In genomic region chr13:41601056-41601455, GRCm38 (mm10) we compare ENCODE assay signal across 26 mouse cellular contexts. TPM values are rescaled to one million over a fixed set of nuclear protein-coding genes. Genes with fewer than 3 reads are reported as not detected.
DNase-seq lines count a peak whose midpoint lies in the region; ATAC-seq and TF ChIP-seq lines count a peak whose summit lies in the region.
"Had no signal": no experiment of that assay in that cellular context is flagged by ENCODE, and none has a peak within 500 bp of the region (broad histone marks: within the 10 kb centered on the region; RNA-seq: fewer than 3 reads in every experiment).

No protein-coding gene starts in this region.

- no peak overlapping the region for H3K9ac ChIP-seq in liver, postnatal 0 days (replicated peaks)
- H3K9ac ChIP-seq: heart, embryonic 15.5 days; hindbrain, embryonic 12.5 days; midbrain, embryonic 12.5 days had no signal

- no peaks in the 10 kb centered on the region for H3K36me3 ChIP-seq in liver, postnatal 0 days (replicated peaks; ENCODE audit: insufficient read depth, low read length)
- H3K36me3 ChIP-seq: heart, embryonic 10.5 days; heart, embryonic 15.5 days; hindbrain, embryonic 12.5 days; midbrain, embryonic 12.5 days had no signal

- no peak for ATAC-seq in liver, postnatal 0 days
- ATAC-seq in granulocyte monocyte progenitor cell, adult 5-6 weeks (replicated peaks; ENCODE audit: poor library complexity, severe bottlenecking) = peak; percentile 18
- ATAC-seq in frontal cortex, adult (ENCODE audit: low TSS enrichment) = no peak
- ATAC-seq: activated CD4-positive, CD25-positive, alpha-beta regulatory T cell, adult 4 months; forebrain, embryonic 16.5 days had no signal

- DNase-seq in liver, postnatal 0 days = no peak
- DNase-seq in liver = no peak
- peak; percentile 71 to 72 for DNase-seq in spleen, postnatal 36 days (ENCODE audit: low spot score in 2 of 2)
- no peak for DNase-seq in spleen, postnatal 14 days (ENCODE audit: low spot score in 2 of 2)
- no peak for DNase-seq in c-Kit-positive CD71-positive TER-119-positive erythroid progenitor cells, embryonic 14.5 days (ENCODE audit: low spot score)
- DNase-seq: adrenal gland, adult 2 months; cerebellum, adult 18-20 months; cerebellum, postnatal 10 days; gastrocnemius, postnatal 10 days; kidney, adult 11 months; kidney, postnatal 14 days; layer of hippocampus, adult 9-11 months; lung, adult 2 months; lung, postnatal 14 days; right cerebral cortex, postnatal 14 days; thymus, postnatal 4 days had no signal

- no peak for TF ChIP-seq CTCF in liver, postnatal 0 days (IDR thresholded peaks at IDR 0.05; ENCODE audit: low read depth)

- peak overlapping the region; percentile 59 for H3K27ac ChIP-seq in liver, postnatal 0 days (ENCODE audit: low read depth)
- H3K27ac ChIP-seq: heart, embryonic 10.5 days; heart, embryonic 15.5 days; hindbrain, embryonic 12.5 days; midbrain, embryonic 12.5 days had no signal

- no peaks in the 10 kb centered on the region for H3K9me3 ChIP-seq in liver, postnatal 0 days (ENCODE audit: low read length)
- H3K9me3 ChIP-seq: heart, embryonic 10.5 days; heart, embryonic 15.5 days; hindbrain, embryonic 12.5 days; megakaryocyte, embryonic 14.5 days; midbrain, embryonic 12.5 days had no signal

- H3K4me3 ChIP-seq in liver, postnatal 0 days (ENCODE audit: low read depth, low read length) = no peak overlapping the region
- H3K4me3 ChIP-seq: erythroblast, embryonic 14.5 days; heart, embryonic 10.5 days; heart, embryonic 15.5 days; hindbrain, embryonic 12.5 days; megakaryocyte, embryonic 14.5 days; midbrain, embryonic 12.5 days had no signal

- H3K4me1 ChIP-seq in liver, postnatal 0 days (ENCODE audit: insufficient read depth) = peaks cover 34% of the 10 kb centered on the region
- H3K4me1 ChIP-seq: heart, embryonic 10.5 days had no signal

- no peaks in the 10 kb centered on the region for H3K27me3 ChIP-seq in liver, postnatal 0 days (ENCODE audit: insufficient read depth, low read length)
- H3K27me3 ChIP-seq: heart, embryonic 15.5 days; hindbrain, embryonic 12.5 days; megakaryocyte, embryonic 14.5 days; midbrain, embryonic 12.5 days had no signal

- WGBS in liver, postnatal 0 days (ENCODE audit: insufficient replicate concordance) = 61% methylated on average over 3 of the region's 3 CpGs

- no peak overlapping the region for H3K4me2 ChIP-seq in liver, postnatal 0 days (ENCODE audit: low read depth, low read length)
- H3K4me2 ChIP-seq: heart, embryonic 15.5 days; hindbrain, embryonic 12.5 days; midbrain, embryonic 12.5 days had no signal

- TF ChIP-seq EP300 in liver, postnatal 0 days (IDR thresholded peaks at IDR 0.05; ENCODE audit: low read depth) = no peak

RNA-seq across cellular contexts. Expression of gene Tmem170b, which starts 4.7 kb away (rescaled TPM):
- 4.6 and 5.7 TPM in 2 replicates for polyA plus RNA-seq in liver, postnatal 0 days (2015; fragmentation: Nextera tagmentation; extraction: Ambion mirVana)
- 23.8 and 24.3 TPM in 2 replicates for total RNA-seq in granulocyte monocyte progenitor cell, adult 5-6 weeks (2014; fragmentation: Nextera tagmentation)
- total RNA-seq in granulocyte monocyte progenitor cell, adult 5-6 weeks (2017) = 20.8 and 24.3 TPM in 2 replicates

Comparison
In these comparisons a context has a peak if more than half of its experiments do, and no peak if none do; other contexts are left out.
1. DNase-seq: peak in spleen, postnatal 36 days (2 of 2); none in liver, postnatal 0 days (single experiment), liver (single experiment), spleen, postnatal 14 days (0 of 2) and c-Kit-positive CD71-positive TER-119-positive erythroid progenitor cells, embryonic 14.5 days (single experiment).